Mouse (Mus musculus) C2C12 (cell line): ENCODE results near the gene Lrrc10b. TPM values are rescaled to one million over a fixed set of nuclear protein-coding genes. Genes with fewer than 3 reads are reported as not detected.

Source experiments
- H3K27me3 ChIP-seq: one replicate; pipeline ENCODE4 v1.6.1; 2011; ENCODE audit not compliant: control insufficient read depth, insufficient read depth, insufficient read length
- H3K36me3 ChIP-seq: one replicate; pipeline ENCODE4 v1.6.1; 2011; ENCODE audit not compliant: control insufficient read depth, insufficient read depth
- H3K4me3 ChIP-seq: one replicate; pipeline ENCODE4 v1.5.1; 2011; ENCODE audit warnings: mild to moderate bottlenecking, control low read depth; ENCODE audit not compliant: poor library complexity, insufficient read depth, severe bottlenecking
- H3K79me2 ChIP-seq: one replicate; pipeline ENCODE4 v1.6.1; 2011; ENCODE audit not compliant: control insufficient read depth, insufficient read depth
- H3K79me3 ChIP-seq: one replicate; pipeline ENCODE4 v1.6.1; 2011; ENCODE audit warnings: low read depth, control low read depth
- H3ac ChIP-seq: one replicate; pipeline ENCODE3; 2011; ENCODE audit warnings: low read depth; ENCODE audit not compliant: control insufficient read depth, insufficient read length
- CEBPB ChIP-seq: IDR thresholded peaks from one replicate; pipeline ENCODE4 v1.6.1; 2011; ENCODE audit warnings: low read depth, mild to moderate bottlenecking, control low read depth, moderate library complexity
- CTCF ChIP-seq: IDR thresholded peaks from one replicate; pipeline ENCODE4 v1.5.1; 2011; ENCODE audit not compliant: control insufficient read depth, insufficient read depth, insufficient read length
- FOSL1 ChIP-seq: IDR thresholded peaks from one replicate; pipeline ENCODE4 v1.8.0; 2011; ENCODE audit warnings: mild to moderate bottlenecking, low read length; ENCODE audit not compliant: poor library complexity, insufficient read depth, severe bottlenecking
- MAX ChIP-seq: IDR thresholded peaks from one replicate; pipeline ENCODE4 v1.6.1; 2011; ENCODE audit warnings: mild to moderate bottlenecking, control low read depth
- MYOD1 ChIP-seq: IDR thresholded peaks from one replicate; pipeline ENCODE4 v1.6.1; 2011; ENCODE audit warnings: low read depth; ENCODE audit not compliant: control insufficient read depth, insufficient read length
- MYOG ChIP-seq: IDR thresholded peaks from one replicate; pipeline ENCODE4 v1.6.1; 2011; ENCODE audit not compliant: control insufficient read depth, insufficient read length; ENCODE audit errors: extremely low read depth
- USF1 ChIP-seq: IDR thresholded peaks from one replicate; pipeline ENCODE4 v1.6.1; 2011; ENCODE audit warnings: low read depth, mild to moderate bottlenecking, control low read depth, moderate library complexity
- polyA plus RNA-seq: library from polyadenylated mRNA; unstranded; fragments of >200 nt; fragmentation: generic; extraction: Trizol; gene quantifications from one replicate; pipeline ENCODE4 v1.2.1, GENCODE M21; 2012; ENCODE audit warnings: missing spikeins

Gene Lrrc10b
- polyA plus RNA-seq, 1 experiment = 0.07 TPM

DNA sequence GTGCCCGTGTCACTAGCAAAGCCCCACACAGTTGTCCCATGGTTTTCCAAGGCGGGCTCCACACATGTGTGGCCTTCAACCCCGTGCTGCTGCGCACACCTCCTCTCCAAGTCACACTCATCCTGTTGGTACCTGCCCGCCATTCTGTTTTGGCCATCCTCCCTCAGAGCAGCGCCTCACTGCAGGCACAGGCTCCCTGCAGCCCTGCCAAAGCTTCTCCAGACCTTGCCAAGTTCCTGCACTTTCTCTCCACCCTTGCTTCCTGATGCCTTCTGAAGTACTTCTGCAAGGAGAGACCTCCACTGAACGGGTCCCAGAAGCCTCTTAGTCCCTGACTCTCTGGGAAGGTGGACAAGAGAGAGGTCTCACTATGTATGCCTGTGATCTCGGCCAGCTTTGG lies 27.9 kb downstream of the Lrrc10b start:
- TF ChIP-seq MYOG (no peak), USF1 (no peak), MAX (no peak), CEBPB (no peak), CTCF (no peak), FOSL1 (no peak), MYOD1 (no peak)
- Histone ChIP-seq H3K36me3 (no peaks in the 10 kb centered on the region), H3ac (no peak overlapping the region), H3K4me3 (no peak overlapping the region), H3K79me2 (no peaks in the 10 kb centered on the region), H3K79me3 (no peaks in the 10 kb centered on the region), H3K27me3 (peaks cover 71% of the 10 kb centered on the region)

- TF ChIP-seq MAX = no peak
- no peak for TF ChIP-seq CTCF
- no peak for TF ChIP-seq MYOG
- TF ChIP-seq MYOD1 = no peak
- TF ChIP-seq USF1 = no peak
- TF ChIP-seq FOSL1 = no peak
- no peak for TF ChIP-seq CEBPB
- Histone ChIP-seq H3K79me2 (no peaks in the 10 kb centered on the region), H3K27me3 (peaks cover 69% of the 10 kb centered on the region), H3K79me3 (no peaks in the 10 kb centered on the region), H3K4me3 (no peak overlapping the region), H3ac (no peak overlapping the region), H3K36me3 (no peaks in the 10 kb centered on the region)
These were observed 29.8 kb downstream of the Lrrc10b start for GRCm38 (mm10) chr19:10427431-10427830.

- H3K4me3 ChIP-seq = no peak overlapping the region
- H3K27me3 ChIP-seq = peaks cover 70% of the 10 kb centered on the region
- H3K79me3 ChIP-seq = no peaks in the 10 kb centered on the region
- TF ChIP-seq USF1 = no peak
- TF ChIP-seq FOSL1 = no peak
- no peak for TF ChIP-seq MYOD1
- no peak overlapping the region for H3ac ChIP-seq
- no peaks in the 10 kb centered on the region for H3K79me2 ChIP-seq
- H3K36me3 ChIP-seq = no peaks in the 10 kb centered on the region
These were observed 30.5 kb downstream of the Lrrc10b start for GRCm38 (mm10) chr19:10426793-10427192.

DNA sequence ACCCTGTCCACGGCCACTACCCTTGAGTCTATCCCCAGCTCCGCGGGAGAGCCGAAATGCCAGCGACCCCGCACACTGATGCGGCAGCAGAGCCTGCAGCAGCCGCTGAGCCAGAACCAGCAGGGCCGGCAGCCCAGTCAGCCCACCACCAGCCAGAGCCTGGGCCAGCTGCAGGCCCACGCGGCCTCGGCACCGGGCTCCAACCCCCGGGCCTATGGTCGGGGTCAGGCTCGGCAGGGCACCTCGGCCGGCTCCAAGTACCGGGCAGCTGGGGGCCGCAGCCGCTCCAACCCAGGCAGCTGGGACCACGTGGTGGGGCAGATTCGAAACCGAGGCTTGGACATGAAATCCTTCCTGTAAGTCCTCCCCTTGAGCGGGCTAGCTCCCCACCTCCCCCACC lies 31.0 kb downstream of the Lrrc10b start:
- no peak overlapping the region for H3ac ChIP-seq
- no peaks in the 10 kb centered on the region for H3K36me3 ChIP-seq
- H3K27me3 ChIP-seq = peaks cover 70% of the 10 kb centered on the region
- H3K79me3 ChIP-seq = no peaks in the 10 kb centered on the region
- no peak overlapping the region for H3K4me3 ChIP-seq
- TF ChIP-seq USF1 (no peak), CEBPB (no peak), MYOG (no peak), MAX (no peak), FOSL1 (no peak), CTCF (no peak), MYOD1 (no peak)
- H3K79me2 ChIP-seq = no peaks in the 10 kb centered on the region

DNA sequence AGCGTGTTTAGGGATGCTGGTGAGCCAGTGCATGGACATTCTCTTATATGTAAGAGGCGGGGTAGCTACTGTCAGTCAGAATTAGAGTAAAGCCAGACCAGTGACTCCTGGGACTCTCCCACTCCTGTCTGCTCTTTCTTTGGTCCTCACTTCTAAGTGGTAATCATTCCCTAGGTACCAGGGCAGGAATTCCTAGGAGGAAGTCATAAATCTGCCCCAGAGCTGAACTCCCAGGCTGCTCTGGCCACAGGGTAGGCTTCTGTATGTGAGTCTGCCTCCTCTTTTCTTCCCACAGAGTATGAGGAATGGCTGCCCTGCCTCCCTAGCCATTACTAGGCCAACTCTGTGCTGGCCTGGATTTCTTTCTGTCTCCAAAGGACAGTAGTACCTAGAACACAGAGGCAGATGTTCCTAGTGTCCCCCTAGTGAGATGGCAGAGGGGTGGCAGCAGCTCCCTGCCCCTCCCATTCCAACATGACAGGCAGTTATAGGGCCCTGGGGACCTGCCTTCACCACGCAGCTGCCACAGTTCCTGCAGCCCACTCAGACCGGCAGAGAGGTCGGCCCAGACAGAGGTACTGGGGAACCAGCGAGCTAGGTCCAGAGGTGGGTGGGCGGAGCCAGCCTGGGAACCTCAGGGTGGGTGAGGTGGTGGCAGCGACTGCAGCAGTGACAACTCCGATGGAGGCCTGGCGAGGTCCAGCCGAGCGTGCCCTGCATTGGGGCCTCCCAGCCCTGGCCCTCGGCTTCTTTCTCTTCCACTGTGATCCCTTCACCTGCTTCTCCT lies 31.6 kb downstream of the Lrrc10b start:
- Histone ChIP-seq H3K27me3 (peaks cover 67% of the 10 kb centered on the region), H3K4me3 (no peak overlapping the region)

GRCm38 (mm10) chr19:10424751-10425150 lies 32.5 kb downstream of the Lrrc10b start:
- Histone ChIP-seq H3K79me3 (no peaks in the 10 kb centered on the region), H3ac (no peak overlapping the region), H3K36me3 (no peaks in the 10 kb centered on the region), H3K27me3 (peaks cover 62% of the 10 kb centered on the region), H3K4me3 (no peak overlapping the region), H3K79me2 (no peaks in the 10 kb centered on the region)
- TF ChIP-seq MYOG = no peak
- TF ChIP-seq MYOD1 = no peak
- TF ChIP-seq FOSL1 = no peak
- no peak for TF ChIP-seq USF1
- TF ChIP-seq MAX = no peak
- TF ChIP-seq CTCF = no peak
- no peak for TF ChIP-seq CEBPB

More for the DNA sequence above, 31.6 kb downstream of the Lrrc10b start:
- Histone ChIP-seq H3ac (no peak overlapping the region), H3K79me3 (no peaks in the 10 kb centered on the region), H3K36me3 (no peaks in the 10 kb centered on the region), H3K79me2 (no peaks in the 10 kb centered on the region)
- TF ChIP-seq MYOD1 (no peak), FOSL1 (no peak), CTCF (no peak), MYOG (no peak), MAX (no peak), CEBPB (no peak), USF1 (no peak)
